Comparison of ENCODE assay signal across 9 mouse cellular contexts in genomic region chr11:119339637-119340036, GRCm38 (mm10). TPM values are rescaled to one million over a fixed set of nuclear protein-coding genes. Genes with fewer than 3 reads are reported as not detected.
A peak's percentile ranks its signal among the peaks of the same experiment; 100 is the strongest.
DNase-seq lines count a peak whose midpoint lies in the region; ATAC-seq lines count a peak whose summit lies in the region.
"Had no signal": no experiment of that assay in that cellular context is flagged by ENCODE, and none has a peak within 500 bp of the region (broad histone marks: within the 10 kb centered on the region; RNA-seq: fewer than 3 reads in every experiment).

No protein-coding gene starts in this region.

- peak; percentile 87 for ATAC-seq in common myeloid progenitor, adult 5-6 weeks (replicated peaks; ENCODE audit: low read depth, poor library complexity, severe bottlenecking)
- peak; percentile 66; the same call in 1 of the 2 replicates for ATAC-seq in lung, embryonic 16.5 days (ENCODE audit: low read depth)

- WGBS in lung, embryonic 16.5 days, result 4% methylated on average over 5 of the region's 5 CpGs

- H3K4me1 ChIP-seq in lung, embryonic 16.5 days (replicated peaks; ENCODE audit: control insufficient read depth, insufficient read depth, low read length), result no peaks in the 10 kb centered on the region
- H3K4me1 ChIP-seq: neural tube, embryonic 13.5 days had no signal

- intact Hi-C loops in gastrocnemius, postnatal 14 days (cut with DNase I; ENCODE audit: low total_unique reads), result no loop called here

- no peaks in the 10 kb centered on the region for H3K9me3 ChIP-seq in lung, embryonic 16.5 days (ENCODE audit: control insufficient read depth, low read length)
- H3K9me3 ChIP-seq: neural tube, embryonic 13.5 days had no signal

- H3K4me3 ChIP-seq in lung, embryonic 16.5 days (ENCODE audit: low read length), result no peak overlapping the region
- H3K4me3 ChIP-seq: neural tube, embryonic 13.5 days had no signal

- no peaks in the 10 kb centered on the region for H3K27me3 ChIP-seq in lung, embryonic 16.5 days (ENCODE audit: control insufficient read depth, insufficient read depth, low read depth, low read length)
- H3K27me3 ChIP-seq: neural tube, embryonic 13.5 days had no signal

- H3K4me2 ChIP-seq in lung, embryonic 16.5 days (ENCODE audit: low read depth, low read length), result no peak overlapping the region
- H3K4me2 ChIP-seq: neural tube, embryonic 13.5 days had no signal

- H3K36me3 ChIP-seq in lung, embryonic 16.5 days (ENCODE audit: control insufficient read depth, insufficient read depth, low read length), result no peaks in the 10 kb centered on the region
- H3K36me3 ChIP-seq: neural tube, embryonic 13.5 days had no signal

- no peak overlapping the region for H3K9ac ChIP-seq in lung, embryonic 16.5 days (ENCODE audit: low read length)
- H3K9ac ChIP-seq: neural tube, embryonic 13.5 days had no signal

- peak; percentile 71 for DNase-seq in gastrocnemius, adult 18-20 months (ENCODE audit: low spot score)
- DNase-seq in gastrocnemius, postnatal 25 days, result no peak
- peak; percentile 81 for DNase-seq in ZHBTc4 (ENCODE audit: low read depth, low spot score)
- peak; percentile 56 for DNase-seq in gastrocnemius, postnatal 14 days
- peak; percentile 88 for DNase-seq in layer of hippocampus, adult 11-12 months (ENCODE audit: low spot score)
- peak; percentile 54 to 80 for DNase-seq in spleen, adult 18-20 months

- no peak overlapping the region for H3K27ac ChIP-seq in lung, embryonic 16.5 days (ENCODE audit: low read length)
- H3K27ac ChIP-seq: neural tube, embryonic 13.5 days had no signal

RNA-seq across cellular contexts. Expression of gene Sgsh, which starts 15.7 kb away (rescaled TPM):
- total RNA-seq in gastrocnemius, adult 18-20 months (2021), result 1 to 10 TPM; 3.3 to 3.4 TPM
- total RNA-seq in gastrocnemius, postnatal 25 days (2021), result 1 to 10 TPM; 3.1 to 3.3 TPM
- total RNA-seq in common myeloid progenitor, adult 5-6 weeks (2017), result 4.3 and 6.7 TPM in 2 replicates
- total RNA-seq in gastrocnemius, postnatal 14 days (2021), result 1 to 10 TPM; 3.2 to 4.5 TPM
- 6.7 and 8.4 TPM in 2 replicates for polyA plus RNA-seq in lung, embryonic 16.5 days (2015; fragmentation: Nextera tagmentation; extraction: Ambion mirVana)

RNA-seq across cellular contexts. Expression of gene Slc26a11, which starts 15.7 kb away (rescaled TPM):
- 1 to 10 TPM; 2.4 to 2.8 TPM for total RNA-seq in gastrocnemius, adult 18-20 months (2021)
- 1 to 10 TPM; 2.4 to 3.5 TPM for total RNA-seq in gastrocnemius, postnatal 25 days (2021)
- 0.44 and 1.4 TPM in 2 replicates for total RNA-seq in common myeloid progenitor, adult 5-6 weeks (2017)
- 1 to 10 TPM; 2.7 to 2.9 TPM for total RNA-seq in gastrocnemius, postnatal 14 days (2021)
- 12.4 and 12.6 TPM in 2 replicates for polyA plus RNA-seq in lung, embryonic 16.5 days (2015; fragmentation: Nextera tagmentation; extraction: Ambion mirVana)

RNA-seq across cellular contexts. Expression of gene Card14, which starts 32.1 kb away (rescaled TPM):
- under 1 TPM; 0.21 to 0.34 TPM for total RNA-seq in gastrocnemius, adult 18-20 months (2021)
- total RNA-seq in gastrocnemius, postnatal 25 days (2021), result under 1 TPM; 0.43 to 0.51 TPM
- not detected in 2 replicates for total RNA-seq in common myeloid progenitor, adult 5-6 weeks (2017)
- total RNA-seq in gastrocnemius, postnatal 14 days (2021), result 1 to 10 TPM in 1 of 2 experiments, under 1 TPM in 1; 0.64 to 1.3 TPM
- polyA plus RNA-seq in lung, embryonic 16.5 days (2015; fragmentation: Nextera tagmentation; extraction: Ambion mirVana), result 0.05 TPM in 1 of 2 replicates, not detected in the other

RNA-seq across cellular contexts. Expression of gene Eif4a3, which starts 39.7 kb away (rescaled TPM):
- total RNA-seq in gastrocnemius, adult 18-20 months (2021), result 10 to 100 TPM; 32.2 to 43.5 TPM
- 10 to 100 TPM; 29.9 to 36.9 TPM for total RNA-seq in gastrocnemius, postnatal 25 days (2021)
- 212 and 226 TPM in 2 replicates for total RNA-seq in common myeloid progenitor, adult 5-6 weeks (2017)
- 10 to 100 TPM; 43.8 to 52.4 TPM for total RNA-seq in gastrocnemius, postnatal 14 days (2021)
- 330 and 339 TPM in 2 replicates for polyA plus RNA-seq in lung, embryonic 16.5 days (2015; fragmentation: Nextera tagmentation; extraction: Ambion mirVana)

RNA-seq across cellular contexts. Expression of gene Rnf213, which starts 53.3 kb away (rescaled TPM):
- total RNA-seq in gastrocnemius, adult 18-20 months (2021), result 1 to 10 TPM; 5.7 to 6.6 TPM
- 1 to 10 TPM; 5.2 to 5.7 TPM for total RNA-seq in gastrocnemius, postnatal 25 days (2021)
- total RNA-seq in common myeloid progenitor, adult 5-6 weeks (2017), result 74.5 and 78.2 TPM in 2 replicates
- total RNA-seq in gastrocnemius, postnatal 14 days (2021), result 1 to 10 TPM; 5.4 to 7.4 TPM
- 6.8 and 7.5 TPM in 2 replicates for polyA plus RNA-seq in lung, embryonic 16.5 days (2015; fragmentation: Nextera tagmentation; extraction: Ambion mirVana)
